Mouse (Mus musculus): ENCODE measurements around the gene Ibtk.
A peak's percentile ranks its signal among the peaks of the same experiment; 100 is the strongest.
"Not testable (repeated sequence)": the region's sequence is repeated elsewhere in the genome, so short reads cannot be mapped to it uniquely, and the experiment has no call there.

Gene Ibtk

DNA sequence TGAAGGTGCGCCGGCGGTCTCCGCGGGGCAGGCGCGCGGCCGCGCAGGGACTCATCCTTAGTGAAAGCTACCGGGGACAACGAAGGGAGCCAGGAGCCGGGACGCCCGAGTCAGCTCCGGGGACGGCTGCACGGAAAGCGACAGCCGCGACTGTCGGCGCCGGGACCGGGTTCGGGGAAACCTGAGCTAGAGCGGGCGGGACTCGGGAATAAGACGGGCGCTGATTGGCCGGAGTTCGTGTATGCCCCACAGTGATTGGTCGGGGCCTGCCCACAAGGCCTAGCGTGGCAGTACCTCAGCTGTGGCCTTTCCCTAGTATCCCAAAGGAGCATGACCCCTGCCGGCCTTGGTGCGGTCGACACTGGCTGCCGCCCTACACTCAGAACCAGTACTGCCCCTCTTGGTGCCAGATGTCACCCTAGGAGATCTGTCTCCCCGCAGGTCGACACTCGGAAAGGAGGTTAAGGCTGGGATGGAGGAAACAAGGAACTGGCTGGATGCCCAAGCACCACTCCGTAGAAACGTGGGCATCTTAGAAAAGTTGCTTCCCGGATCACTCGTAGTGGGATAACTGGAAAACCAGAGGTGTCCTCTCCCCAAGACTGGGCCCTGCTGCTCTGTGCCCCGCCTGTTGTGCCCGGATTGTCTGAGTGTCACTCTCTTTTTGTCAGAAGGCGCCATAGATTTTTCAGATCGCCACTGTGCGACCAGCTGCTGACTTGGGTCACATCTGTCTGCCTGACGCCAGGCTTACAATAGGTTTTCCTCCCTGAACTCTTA, at the start of gene Ibtk:
Gene Ibtk, minus strand, starts transcription at position 193 of the 780 bp plus-strand sequence.
- peak; percentile 98 for DNase-seq

DNA sequence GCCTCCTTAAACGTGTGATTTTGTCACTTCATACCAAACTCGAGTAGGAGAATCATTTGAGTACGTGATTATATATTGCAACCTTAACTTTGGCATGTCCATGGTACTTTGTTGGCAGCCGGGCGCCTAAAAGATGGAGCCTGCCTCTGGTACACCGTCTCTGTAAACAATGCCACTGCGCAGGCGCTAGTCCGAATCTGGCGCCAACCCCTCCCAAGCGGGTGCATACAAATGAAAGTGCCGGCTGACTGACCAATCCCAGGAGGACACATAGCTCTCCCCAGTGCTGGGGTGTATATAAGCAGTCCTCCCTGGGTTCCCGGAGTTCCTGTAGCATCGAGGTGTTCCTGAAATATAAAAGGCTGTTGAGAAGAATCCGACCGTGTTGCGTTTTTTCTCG, 42.4 kb upstream of the Ibtk start:
- not testable (repeated sequence) for DNase-seq

DNA sequence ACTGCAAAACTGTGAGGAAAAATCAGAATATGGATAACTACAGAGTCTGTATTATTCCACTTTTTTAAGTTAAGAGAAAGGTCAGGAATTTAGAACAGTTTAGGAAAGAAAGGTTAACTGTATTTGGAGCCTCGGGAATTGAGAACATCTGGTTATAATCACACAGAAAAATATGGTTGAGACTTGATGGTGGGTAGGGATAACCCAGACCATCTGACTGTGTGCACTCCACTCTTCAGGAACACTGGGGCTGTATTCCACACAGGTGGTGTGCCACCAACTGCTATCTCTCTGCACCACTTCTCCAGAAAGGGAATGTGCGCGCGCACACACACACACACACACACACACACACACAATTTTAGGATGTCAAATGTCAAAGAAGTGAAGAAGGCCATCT, 31.1 kb upstream of the Ibtk start:
- no peak for DNase-seq

DNA sequence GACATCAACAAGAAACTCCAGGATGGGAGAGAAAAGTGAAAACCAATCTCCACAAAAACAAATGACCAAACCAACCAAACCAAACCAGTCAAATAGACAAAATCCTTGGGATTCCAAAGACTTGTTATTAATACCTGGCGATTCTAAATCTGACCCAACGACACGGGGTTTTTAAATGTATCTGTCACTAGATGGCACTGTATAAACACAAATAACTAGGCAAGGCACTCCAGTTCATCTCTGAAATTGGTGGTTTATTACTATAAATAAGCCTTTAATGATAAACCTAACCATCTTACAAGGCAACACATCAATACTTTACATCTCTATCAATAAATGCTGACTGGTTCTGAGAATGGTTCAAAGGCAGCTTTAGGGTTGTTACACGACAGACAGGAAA, 30.3 kb upstream of the Ibtk start:
- no peak for DNase-seq

DNA sequence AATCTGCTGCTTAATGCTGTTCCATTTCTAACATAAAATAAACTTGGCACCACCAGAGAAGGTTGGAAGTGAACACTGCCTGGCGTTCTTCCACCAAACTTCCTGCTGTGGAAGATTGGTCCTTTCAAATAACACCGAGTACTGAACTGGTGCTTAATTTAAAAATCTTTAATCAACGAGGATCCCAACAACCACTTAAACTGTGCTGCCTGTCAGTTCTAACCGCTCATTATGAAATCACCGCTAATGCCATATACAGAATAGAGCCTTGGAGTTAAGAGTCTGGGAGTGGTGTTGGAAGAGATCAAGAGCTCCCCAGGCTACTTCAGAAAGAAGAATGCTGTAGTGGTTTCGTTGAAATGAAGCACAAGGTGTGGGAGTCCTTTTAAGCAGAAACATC, 28.4 kb upstream of the Ibtk start:
- no peak for DNase-seq

DNA sequence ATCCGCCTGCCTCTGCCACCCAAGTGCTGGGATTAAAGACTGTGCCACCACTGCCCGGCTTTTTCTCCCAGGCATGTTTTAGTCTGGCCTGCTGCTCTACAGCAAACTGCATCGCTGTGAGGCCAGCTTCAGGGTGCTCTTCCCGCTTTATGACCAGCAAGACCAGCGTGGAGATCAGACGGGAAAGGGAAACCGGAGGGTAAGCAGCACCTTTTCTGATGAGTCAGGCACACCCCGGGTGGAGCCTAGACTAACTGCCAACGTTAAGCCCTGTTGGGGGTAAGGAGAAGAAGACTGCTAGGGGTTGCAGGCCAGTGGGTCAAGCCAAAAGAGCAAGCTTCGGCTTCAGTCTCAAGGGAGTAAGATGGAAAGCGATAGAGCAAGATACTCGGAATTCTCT, 23.1 kb upstream of the Ibtk start:
- DNase-seq = no peak

DNA sequence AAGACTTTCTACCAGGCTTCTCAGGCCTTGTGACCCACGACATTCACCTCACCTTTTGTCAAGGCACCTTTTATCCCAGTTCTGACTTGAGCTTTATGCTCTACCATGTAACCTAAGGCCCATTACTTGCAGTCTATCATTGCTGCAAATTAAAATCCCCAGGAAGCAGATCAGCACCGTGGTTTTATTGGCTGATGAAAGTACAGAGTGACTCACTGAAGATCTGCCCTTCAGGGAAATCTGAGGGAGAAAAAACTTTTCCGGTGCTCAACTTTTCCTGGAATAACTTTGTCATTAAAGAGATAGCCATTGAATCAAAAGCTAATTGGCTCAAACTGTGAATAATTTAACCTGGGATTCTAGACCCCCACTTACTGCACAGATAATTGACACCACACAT, 22.3 kb upstream of the Ibtk start:
- no peak for DNase-seq

DNA sequence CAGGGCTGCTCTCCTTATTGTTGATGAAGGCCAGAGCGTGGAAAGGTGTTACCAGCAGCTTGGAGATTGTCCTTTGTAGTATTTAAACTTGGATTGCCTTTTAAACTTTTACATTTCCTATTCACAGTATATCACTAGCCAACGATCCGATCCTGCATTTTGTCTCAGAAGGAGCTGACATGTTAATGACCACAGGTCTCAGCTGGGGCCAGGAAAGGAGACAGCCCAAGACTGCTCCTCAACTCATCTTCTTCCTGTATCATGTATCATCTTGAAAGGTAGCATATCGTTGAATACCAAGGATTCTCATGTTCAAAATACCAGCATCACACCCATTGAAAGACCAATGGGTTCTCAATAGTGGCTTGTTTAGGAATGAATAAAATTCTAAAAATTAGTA, 21.2 kb upstream of the Ibtk start:
- no peak for DNase-seq

DNA sequence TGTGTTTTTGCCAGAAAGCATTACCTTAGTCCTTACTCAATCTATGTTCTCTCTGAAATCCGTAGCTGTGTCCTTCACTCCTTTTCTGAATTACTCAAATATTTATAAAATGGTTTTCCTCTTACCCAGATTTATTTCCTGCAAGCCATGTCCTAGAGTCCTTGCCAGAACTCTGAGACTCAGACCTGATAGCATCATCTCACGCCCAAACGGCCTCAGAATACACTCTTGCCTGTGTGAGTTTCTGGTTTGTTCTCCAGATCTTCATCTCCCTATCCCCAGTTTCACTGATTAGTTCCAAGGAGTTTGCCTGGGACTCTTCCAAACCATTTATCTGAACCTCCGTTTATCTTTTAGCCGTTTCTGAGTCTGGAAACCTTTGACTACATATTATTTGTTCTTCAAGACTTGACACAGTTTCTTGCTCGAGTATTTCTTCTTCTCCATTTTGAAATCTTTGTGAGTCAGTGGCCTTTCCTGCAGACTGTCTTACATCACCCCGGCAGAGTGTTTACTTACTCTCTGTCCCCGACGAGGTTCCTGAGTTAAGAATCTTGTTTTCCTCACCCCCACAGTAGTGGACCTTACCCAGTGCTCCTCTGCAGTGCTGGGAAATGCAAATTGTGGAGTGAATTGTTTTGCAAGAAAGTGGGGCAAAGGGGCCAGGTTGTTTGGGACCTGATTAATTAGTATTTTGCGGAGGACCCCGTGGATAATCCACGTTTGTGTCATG, 20.1 kb upstream of the Ibtk start:
- no peak for DNase-seq

DNA sequence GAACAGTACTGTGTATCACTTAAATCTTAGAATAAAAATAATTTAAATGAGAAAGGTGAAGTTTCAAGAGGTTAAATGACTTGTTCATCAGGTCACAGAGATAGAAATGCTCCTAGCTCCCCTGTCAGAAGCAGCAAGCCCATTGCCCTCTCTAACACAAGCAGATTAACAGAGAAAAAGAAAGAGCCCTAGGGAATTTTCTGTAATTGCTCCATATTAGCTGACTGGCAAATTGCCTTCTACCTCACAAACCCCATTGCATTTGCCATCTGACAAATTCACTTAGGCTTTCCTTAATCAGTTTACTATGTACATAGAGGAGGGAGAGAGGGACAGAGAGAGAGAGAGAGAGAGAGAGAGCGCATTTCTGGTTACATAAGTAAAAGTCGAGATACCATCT, 18.1 kb upstream of the Ibtk start:
- DNase-seq = no peak

DNA sequence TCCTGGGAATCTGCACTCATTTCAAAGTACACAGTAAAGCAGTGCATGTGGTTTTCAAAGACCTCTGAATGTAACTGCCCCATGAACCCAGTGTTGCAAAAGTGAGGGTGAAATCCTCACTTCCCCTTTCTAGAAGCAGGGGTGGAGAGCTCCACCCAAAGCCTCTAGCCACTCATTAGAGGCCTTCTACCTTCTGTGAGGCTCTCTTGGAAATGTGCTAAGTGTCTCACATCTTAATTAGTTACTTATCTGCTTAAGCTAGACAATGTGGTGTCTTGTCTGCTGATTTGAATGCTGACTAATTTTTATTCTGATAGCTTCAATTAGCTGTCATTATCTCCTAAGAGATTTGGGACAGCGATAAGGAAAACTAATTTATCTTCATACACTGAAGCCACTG, 13.3 kb upstream of the Ibtk start:
- no peak for DNase-seq

DNA sequence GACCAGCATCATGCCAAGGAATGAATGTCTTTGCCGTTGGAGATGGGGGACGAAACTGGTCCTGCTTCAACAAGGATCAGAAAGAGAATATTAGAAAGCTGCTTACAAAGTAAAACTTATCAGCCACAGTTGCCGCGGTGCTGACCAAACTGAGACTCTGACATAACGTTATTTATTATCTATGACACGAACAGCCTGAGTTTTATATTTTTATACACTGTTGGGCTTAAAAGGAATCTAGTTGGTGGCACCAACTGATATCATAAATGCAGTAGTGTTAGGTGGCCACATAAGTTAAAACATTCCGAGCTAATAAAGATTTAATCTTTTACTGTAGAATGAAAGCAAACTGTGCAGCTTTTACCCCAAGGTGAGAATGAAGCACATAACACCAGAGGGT, 1.7 kb upstream of the Ibtk start:
- no peak for DNase-seq

DNA sequence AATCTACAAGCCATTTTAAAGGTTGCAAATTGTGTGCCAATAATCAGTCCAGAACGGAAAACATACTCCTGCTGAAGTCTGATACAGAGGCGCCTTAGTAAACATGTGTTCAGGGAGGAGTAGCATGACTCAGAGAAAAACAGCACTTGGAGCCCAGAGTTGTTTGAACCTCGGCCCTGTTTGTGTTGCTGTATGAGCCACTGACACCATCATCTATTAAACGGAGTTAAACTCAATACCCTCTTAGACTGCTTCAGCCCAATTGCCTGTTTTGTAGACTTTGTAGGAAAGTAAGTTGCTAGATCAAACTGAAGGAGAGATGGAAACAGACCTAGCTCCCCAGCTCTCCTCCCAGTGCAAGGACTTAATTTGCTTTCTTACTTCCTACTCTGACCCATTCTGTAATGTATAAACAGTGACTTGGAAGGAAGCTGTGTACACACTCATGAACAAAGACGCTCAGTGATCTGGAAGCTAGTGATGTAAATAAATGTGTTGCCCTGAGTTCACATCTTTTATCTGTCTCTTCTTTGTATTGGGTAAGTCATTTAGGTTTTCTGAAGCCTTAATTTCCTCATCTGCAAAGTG, 882 bp upstream of the Ibtk start:
- DNase-seq = no peak

DNA sequence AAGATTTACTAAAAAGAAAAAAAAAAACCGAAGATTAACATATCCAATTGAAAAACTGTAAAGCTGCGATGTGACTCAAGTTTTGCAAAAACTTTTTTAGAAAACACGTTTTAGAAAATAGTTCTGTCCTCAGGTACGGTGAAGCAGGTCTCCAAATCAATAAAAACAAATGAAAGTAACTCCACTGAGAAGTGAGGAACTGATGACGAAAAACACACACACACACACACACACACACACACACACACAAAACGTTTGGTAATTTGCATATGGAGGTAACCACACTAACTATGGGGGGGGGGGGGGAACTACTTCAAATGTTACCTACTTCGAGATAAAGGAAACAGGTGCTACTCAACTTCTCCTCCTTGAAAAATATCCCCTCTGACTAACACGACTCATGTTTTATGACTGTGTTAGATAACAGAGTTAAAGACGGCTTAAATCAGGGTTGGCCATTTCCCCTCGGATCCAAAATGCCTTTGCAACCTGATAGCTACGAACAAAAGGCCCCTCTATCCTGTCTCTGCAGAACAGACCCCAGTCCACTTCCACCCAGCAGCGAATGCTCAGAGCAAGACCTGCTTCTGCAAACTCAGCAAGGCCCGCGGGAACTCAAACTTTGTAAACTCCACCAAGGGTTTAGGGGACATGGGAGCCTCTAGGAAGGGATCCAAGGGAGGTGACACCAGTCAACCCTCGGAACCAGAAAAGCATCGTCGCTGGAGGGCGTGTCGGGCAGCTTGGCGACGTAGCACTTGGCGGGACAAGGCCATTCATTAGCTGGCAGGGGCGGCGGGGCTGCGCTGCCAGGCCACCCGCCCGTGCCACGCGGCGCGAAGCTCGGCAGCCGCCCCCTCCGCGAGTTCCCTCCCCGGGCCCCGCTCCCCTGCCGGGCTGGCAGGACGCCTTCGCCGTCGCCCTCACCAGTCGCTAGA, 661 bp downstream of the Ibtk start:
- peak; percentile 85 for DNase-seq

DNA sequence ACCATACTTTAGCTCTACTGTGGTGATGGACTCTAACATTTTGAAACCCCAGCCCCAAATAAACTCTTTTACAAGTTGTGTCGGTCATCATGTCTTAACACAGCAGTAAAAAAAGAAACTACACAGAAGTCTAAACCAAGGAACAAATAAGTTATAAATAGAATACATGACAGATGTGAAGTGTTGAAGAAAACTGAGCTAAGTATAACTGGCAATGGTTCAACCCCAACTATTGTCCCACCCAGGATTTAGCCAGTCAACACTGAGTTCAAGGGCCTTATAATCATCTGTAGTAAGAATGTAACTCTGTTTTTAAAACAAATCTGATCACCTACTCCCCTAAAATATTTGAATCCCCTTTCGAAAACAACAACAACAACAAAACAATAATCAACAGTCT, 3.6 kb downstream of the Ibtk start:
- no peak for DNase-seq

DNA sequence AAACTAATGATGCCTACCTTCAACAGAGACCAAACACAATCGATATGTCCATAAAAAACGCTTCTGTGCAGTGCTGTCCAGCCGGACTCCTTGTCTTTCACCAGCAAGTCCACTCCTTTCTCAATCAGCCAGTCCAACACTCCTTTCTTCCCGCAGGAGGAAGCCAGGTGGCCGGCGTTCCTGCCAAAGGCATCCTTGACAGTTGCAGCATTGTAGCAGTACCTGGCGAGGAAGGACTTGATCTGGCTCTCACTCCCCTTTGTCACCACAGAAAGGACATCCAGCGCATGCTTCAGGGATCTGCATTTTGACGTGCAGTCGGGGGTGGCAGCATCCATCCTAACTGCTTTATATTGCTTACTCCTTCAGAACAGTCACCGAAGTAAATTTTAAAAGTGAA, 5.8 kb downstream of the Ibtk start:
- DNase-seq = no peak

DNA sequence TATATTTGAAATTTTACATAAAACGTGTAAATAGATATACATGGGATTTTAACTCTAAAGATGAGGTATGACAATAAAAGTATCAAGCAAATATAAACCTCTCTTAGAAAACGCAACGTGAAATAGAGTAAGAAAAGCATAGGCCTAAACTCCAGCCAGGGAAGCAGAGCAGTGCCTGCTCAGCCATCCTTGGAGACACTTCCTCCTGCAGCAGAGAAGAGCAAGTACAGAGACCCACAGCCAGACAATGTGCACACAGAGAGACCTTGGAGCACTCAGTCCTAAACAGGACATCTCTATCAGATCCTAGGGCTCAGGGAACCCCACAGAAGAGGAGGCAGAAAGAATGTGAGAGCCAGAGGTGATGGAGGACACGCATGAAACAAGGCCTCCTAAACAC, 7.0 kb downstream of the Ibtk start:
- DNase-seq = no peak

DNA sequence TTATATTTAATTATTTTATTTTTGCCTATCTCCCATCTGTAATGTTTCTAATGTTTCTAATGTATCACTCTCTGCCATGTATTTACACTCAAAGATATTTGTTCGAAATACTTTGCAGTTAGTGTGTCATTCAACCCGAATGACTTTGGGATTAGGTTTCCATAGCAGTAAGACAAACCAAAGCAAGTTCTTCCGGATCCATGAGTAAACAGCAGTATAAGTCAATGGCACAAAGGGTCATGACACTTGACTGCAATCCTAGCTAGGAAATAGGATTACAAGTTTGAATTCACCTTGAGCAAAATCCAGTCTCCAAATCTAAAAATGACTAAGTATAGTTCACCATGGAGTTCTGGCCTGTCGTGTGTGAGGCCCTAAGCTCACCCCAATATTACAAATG, 9.9 kb downstream of the Ibtk start:
- no peak for DNase-seq

DNA sequence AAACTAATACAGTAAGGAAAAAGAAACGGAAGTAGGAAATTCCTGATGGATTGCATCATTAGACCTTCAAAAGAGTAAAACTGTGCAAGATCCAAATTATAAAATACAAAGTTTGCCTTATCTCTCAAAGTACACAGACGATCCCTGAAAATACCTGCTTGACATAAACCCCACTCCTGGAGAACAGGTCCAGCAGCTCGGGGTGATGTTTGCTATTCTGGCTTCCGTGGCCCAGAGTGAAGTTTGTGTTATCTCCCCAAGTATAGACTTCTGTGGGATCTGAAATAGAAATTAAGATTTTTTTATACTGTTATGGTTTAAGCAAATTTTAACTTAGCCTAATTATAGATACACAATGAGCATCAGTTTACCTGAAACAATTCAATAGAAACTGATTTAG, 14.3 kb downstream of the Ibtk start:
- no peak for DNase-seq

DNA sequence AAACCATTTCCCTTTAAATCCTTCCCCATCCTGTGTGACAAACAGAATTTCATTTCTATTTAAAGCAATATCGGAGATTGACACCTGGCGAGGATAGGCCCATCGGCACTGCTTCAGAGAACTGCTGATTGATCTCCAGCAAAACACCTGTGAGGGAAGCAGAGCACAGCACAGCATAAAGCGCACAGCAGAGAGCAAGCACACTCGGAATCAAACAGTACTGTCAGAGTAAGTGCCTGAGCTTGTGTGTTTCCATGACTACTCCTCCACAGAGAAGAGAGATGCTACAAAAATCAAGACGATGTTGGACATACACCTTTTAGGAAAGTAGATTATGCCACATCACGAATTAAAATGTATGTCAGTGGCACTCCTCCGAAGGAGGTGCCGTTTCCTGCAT, 25.1 kb downstream of the Ibtk start:
- no peak for DNase-seq

DNA sequence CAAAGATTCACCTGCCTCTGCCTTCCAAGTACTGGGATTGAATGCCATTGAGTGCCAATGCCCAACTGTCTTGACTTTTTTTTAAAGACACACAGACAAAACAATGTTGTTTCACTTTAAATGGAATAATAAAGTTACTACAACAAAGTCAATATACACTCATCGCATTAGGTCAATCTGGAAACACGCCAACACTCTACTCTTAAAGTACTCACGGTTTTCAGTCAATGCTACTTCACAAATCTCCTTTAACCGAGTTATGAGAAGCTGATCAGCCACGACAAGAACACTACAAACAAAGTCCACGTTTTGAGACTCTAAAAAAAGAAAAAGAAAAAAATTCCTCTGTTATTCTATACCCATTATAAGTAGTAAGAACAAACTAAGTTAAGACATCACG, 31.8 kb downstream of the Ibtk start:
- DNase-seq = no peak

DNA sequence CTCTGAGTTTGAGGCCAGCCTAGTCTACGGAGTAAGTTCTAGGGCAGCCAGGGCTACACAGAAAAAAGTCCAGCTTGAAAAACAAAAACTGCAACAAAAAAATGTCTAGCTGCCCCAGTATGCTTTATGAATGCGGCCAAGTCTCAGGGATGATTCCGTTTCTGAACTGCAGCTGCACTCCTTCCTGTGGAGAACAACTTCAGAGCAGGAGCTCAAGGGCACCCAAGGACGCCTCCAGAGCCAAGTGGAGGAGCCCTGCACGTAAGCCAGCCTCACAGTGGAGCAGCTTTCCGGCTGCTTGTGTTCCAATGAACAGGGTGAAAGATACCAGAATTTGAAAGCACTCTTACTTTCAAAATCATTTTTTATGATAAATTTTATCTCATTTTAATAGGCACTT, 41.8 kb downstream of the Ibtk start:
- no peak for DNase-seq

DNA sequence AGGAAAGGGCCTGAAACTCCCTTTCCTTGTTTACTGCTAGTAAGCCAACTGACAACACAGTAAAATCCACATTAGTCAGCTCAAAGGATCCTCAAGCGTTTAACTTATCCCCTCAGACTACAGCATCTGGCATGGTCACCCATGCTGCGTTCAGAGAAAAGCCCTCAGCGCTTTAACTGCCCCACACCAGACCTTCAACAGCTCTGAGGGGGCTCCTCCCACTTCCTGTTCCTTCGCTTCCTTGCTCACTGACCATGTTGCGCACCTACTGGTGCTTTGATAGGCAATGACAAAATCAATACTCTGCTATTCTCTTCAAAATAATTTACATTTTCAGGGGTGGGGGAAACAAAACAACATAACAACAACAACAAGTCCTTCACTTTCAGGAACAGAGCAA, 47.2 kb downstream of the Ibtk start:
- DNase-seq = no peak

All from kidney, postnatal 10 days (tissue).